Mouse (Mus musculus) embryo, embryonic 11 days (tissue): ENCODE results near the gene Serpina1f.

Experiments used
- DNase-seq: peaks from one replicate; pipeline ENCODE4 v3.0.0-alpha.2; 2015

Serpina1f gene

GRCm38 (mm10) chr12:103660076-103660475, 35.3 kb downstream of the Serpina1f start:
- DNase-seq, result no peak

- DNase-seq, result no peak
Measured at GRCm38 (mm10) chr12:103659171-103659570, 36.2 kb downstream of the Serpina1f start.

- no peak for DNase-seq
Measured at GRCm38 (mm10) chr12:103657991-103658390, 37.3 kb downstream of the Serpina1f start.

GRCm38 (mm10) chr12:103656848-103657626, 38.3 kb downstream of the Serpina1f start, which contains the start of gene Serpina6:
Gene Serpina6 (minus strand): TSS chr12:103657212.
- no peak for DNase-seq

GRCm38 (mm10) chr12:103655123-103656044, 39.9 kb downstream of the Serpina1f start:
- no peak for DNase-seq

GRCm38 (mm10) chr12:103653836-103654235, 41.5 kb downstream of the Serpina1f start:
- no peak for DNase-seq

- no peak for DNase-seq
Measured at GRCm38 (mm10) chr12:103646314-103646713, 49.0 kb downstream of the Serpina1f start.

GRCm38 (mm10) chr12:103644601-103645000, 50.7 kb downstream of the Serpina1f start:
- DNase-seq, result no peak

GRCm38 (mm10) chr12:103643818-103644217, 51.5 kb downstream of the Serpina1f start:
- DNase-seq, result no peak

- DNase-seq, result peak; percentile 76
Measured at GRCm38 (mm10) chr12:103643336-103643735, 52.0 kb downstream of the Serpina1f start.
